Mouse (Mus musculus) CH12.LX (cell line): Measurements from ENCODE around the gene Ankrd61.

Source experiments
- E2F4 ChIP-seq: IDR thresholded peaks from 2 replicates; pipeline ENCODE4 v1.6.1; 2011; ENCODE audit warnings: low read depth, low read length, improper control_type of control experiment; ENCODE audit not compliant: insufficient replicate concordance
- EP300 ChIP-seq: IDR thresholded peaks from 2 replicates; pipeline ENCODE4 v1.6.1; 2011; ENCODE audit warnings: low read length, improper control_type of control experiment
- ETS1 ChIP-seq: conservative IDR thresholded peaks from 2 replicates; pipeline ENCODE4 v1.6.1; 2012; ENCODE audit warnings: low read depth, mild to moderate bottlenecking, inconsistent platforms, low read length, improper control_type of control experiment, moderate library complexity
- JUND ChIP-seq: conservative IDR thresholded peaks from 2 replicates; pipeline ENCODE4 v1.6.1; 2011; ENCODE audit warnings: low read depth, low read length, improper control_type of control experiment
- UBTF ChIP-seq: IDR thresholded peaks from 2 replicates; pipeline ENCODE4 v1.6.1; 2012; ENCODE audit warnings: low read depth, mild to moderate bottlenecking, inconsistent platforms, low read length, improper control_type of control experiment, moderate library complexity

DNA sequence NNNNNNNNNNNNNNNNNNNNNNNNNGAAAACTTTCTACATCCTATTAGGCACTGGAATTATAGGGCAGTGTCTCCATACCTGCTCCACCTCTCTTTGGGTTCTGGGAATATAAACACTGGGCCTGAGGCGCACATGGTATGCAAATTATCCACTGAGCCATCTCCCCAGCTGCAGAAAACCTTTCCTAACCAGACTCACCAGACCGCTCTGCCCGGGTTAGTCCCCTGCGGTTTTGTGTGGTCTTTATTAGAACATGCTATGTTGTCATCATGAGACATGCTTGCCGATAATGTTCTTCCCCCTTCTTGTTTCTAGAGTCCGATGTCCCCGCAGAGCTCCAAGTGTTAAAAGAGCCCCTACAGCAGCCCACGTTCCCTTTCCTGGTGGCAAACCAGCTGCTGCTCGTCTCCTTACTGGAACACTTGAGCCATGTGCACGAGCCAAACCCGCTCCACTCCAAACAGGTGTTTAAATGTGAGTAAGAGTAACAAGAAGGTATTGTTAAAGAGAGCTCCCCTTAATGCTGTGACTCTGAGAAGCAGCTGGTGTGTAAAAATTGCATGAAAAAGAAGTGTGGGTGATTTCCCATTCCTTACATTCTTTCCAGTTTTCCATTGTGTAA lies 25.8 kb downstream of the Ankrd61 start:
- no peak for TF ChIP-seq E2F4
- peak; percentile 94 for TF ChIP-seq ETS1
- no peak for TF ChIP-seq JUND
- TF ChIP-seq UBTF, result no peak
- TF ChIP-seq EP300, result peak; percentile 64; the same call in 1 of the 2 replicates
